15 mouse cellular contexts compared by ENCODE assay signal in genomic region chr13:55249246-55249645, GRCm38 (mm10). TPM values are rescaled to one million over a fixed set of nuclear protein-coding genes. Genes with fewer than 3 reads are reported as not detected.
DNase-seq lines count a peak whose midpoint lies in the region; ATAC-seq and TF ChIP-seq lines count a peak whose summit lies in the region.
"Had no signal": no experiment of that assay in that cellular context is flagged by ENCODE, and none has a peak within 500 bp of the region (broad histone marks: within the 10 kb centered on the region; RNA-seq: fewer than 3 reads in every experiment).

No protein-coding gene starts in this region.

- no peak overlapping the region for H3K4me2 ChIP-seq in liver, embryonic 13.5 days
- H3K4me2 ChIP-seq: forebrain, embryonic 13.5 days; limb, embryonic 15.5 days had no signal

- peak; percentile 15 for DNase-seq in liver, embryonic 13.5 days
- DNase-seq in liver (no peak), ES-E14 (ENCODE audit: low read depth, low spot score) (peak; percentile 47), adipocyte (ENCODE audit: low spot score) (peak; percentile 7)
- DNase-seq in right cerebral cortex, postnatal 36 days (ENCODE audit: low spot score in 2 of 2) = no peak
- no peak for DNase-seq in right cerebral cortex, postnatal 14 days
- DNase-seq: lung, postnatal 36 days; right cerebral cortex, adult 18-20 months had no signal

- H3K9ac ChIP-seq in liver, embryonic 13.5 days = no peak overlapping the region
- no peak overlapping the region for H3K9ac ChIP-seq in ES-E14 (ENCODE audit: insufficient read depth, low read depth, low read length, poor library complexity, severe bottlenecking)
- H3K9ac ChIP-seq: forebrain, embryonic 13.5 days; limb, embryonic 15.5 days had no signal

- no peak overlapping the region for H3K27ac ChIP-seq in liver, embryonic 13.5 days
- H3K27ac ChIP-seq in ES-E14 (ENCODE audit: insufficient read depth, low read depth, low read length, poor library complexity, severe bottlenecking) = peak overlapping the region; percentile 96; the same call in 1 of the 2 replicates
- H3K27ac ChIP-seq: forebrain, embryonic 13.5 days; heart, embryonic 10.5 days; layer of hippocampus, adult 2 months; limb, embryonic 15.5 days had no signal

- peaks cover 66% of the 10 kb centered on the region for H3K36me3 ChIP-seq in liver, embryonic 13.5 days
- peaks cover 22% of the 10 kb centered on the region for H3K36me3 ChIP-seq in ES-E14 (ENCODE audit: control insufficient read depth, insufficient read depth, low read length, poor library complexity, severe bottlenecking)

- WGBS in liver, embryonic 13.5 days (ENCODE audit: insufficient replicate concordance) = 37% methylated on average over 4 of the region's 4 CpGs

- peaks cover 16% of the 10 kb centered on the region for H3K4me1 ChIP-seq in liver, embryonic 13.5 days (replicated peaks)
- peaks cover 6 to 12% of the 10 kb centered on the region in 2 experiments; a peak in 3 of 4 replicates for H3K4me1 ChIP-seq in ES-E14 (ENCODE audit: control insufficient read depth in 2 of 2, insufficient read depth in 2 of 2, low read length in 2 of 2, poor library complexity in 1 of 2)
- H3K4me1 ChIP-seq: heart, embryonic 10.5 days; limb, embryonic 15.5 days had no signal

- peak; percentile 36; the same call in 1 of the 2 replicates for ATAC-seq in liver, embryonic 13.5 days (ENCODE audit: low read depth)
- 0 out of 2 replicates have a peak, but pooled peaks have one; percentile 59 for ATAC-seq in megakaryocyte-erythroid progenitor cell, adult 5-6 weeks (replicated peaks; ENCODE audit: low FRiP score, low TSS enrichment, poor library complexity, severe bottlenecking)
- ATAC-seq: forebrain, embryonic 13.5 days; intestine, embryonic 16.5 days; midbrain, embryonic 16.5 days had no signal

- in situ Hi-C loops in ES-E14 (cut with MboI; ENCODE audit: low sequenced_read_pairs in 2 of 2, unreplicated experiment in 2 of 2) = no loop called here

- no peaks in the 10 kb centered on the region for H3K9me3 ChIP-seq in liver, embryonic 13.5 days (replicated peaks)
- no peaks in the 10 kb centered on the region for H3K9me3 ChIP-seq in ES-E14 (ENCODE audit: control insufficient read depth, insufficient read depth, low read depth, low read length)
- H3K9me3 ChIP-seq: forebrain, embryonic 13.5 days; heart, embryonic 10.5 days; limb, embryonic 15.5 days had no signal

- no peaks in the 10 kb centered on the region for H3K27me3 ChIP-seq in liver, embryonic 13.5 days
- H3K27me3 ChIP-seq: forebrain, embryonic 13.5 days; limb, embryonic 15.5 days had no signal

- no peak overlapping the region for H3K4me3 ChIP-seq in liver, embryonic 13.5 days (replicated peaks)
- H3K4me3 ChIP-seq in ES-E14 (ENCODE audit: insufficient read depth in 1 of 2, low read depth in 1 of 2, low read length in 2 of 2, poor library complexity in 1 of 2, severe bottlenecking in 1 of 2) = peak overlapping the region; percentile 39 to 56; a peak in 2 of 4 replicates
- H3K4me3 ChIP-seq: forebrain, embryonic 13.5 days; heart, embryonic 10.5 days; layer of hippocampus, adult 2 months; limb, embryonic 15.5 days had no signal

TF ChIP-seq in ES-E14, 5 proteins besides CTCF, POLR2A, EP300 and RAD21:
- TF ChIP-seq ZNF384 (IDR thresholded peaks at IDR 0.05; ENCODE audit: low read depth, low read length) (peak; percentile 4; the same call in 1 of the 2 replicates), CHD2 (IDR thresholded peaks at IDR 0.05; ENCODE audit: low read depth, low read length) (no peak), MAFK (IDR thresholded peaks at IDR 0.05; ENCODE audit: insufficient read depth, low read depth, low read length) (peak; percentile 95)

RNA-seq across cellular contexts. Expression of gene Nsd1, which starts 39.7 kb away (rescaled TPM):
- polyA plus RNA-seq in liver, embryonic 13.5 days (2015; fragmentation: Nextera tagmentation; extraction: Ambion mirVana) = 15.5 and 19.8 TPM in 2 replicates
- 120 and 135 TPM in 2 replicates for total RNA-seq in ES-E14 (2012; rRNA removed)
- 99.4 and 139 TPM in 2 replicates for total RNA-seq in megakaryocyte-erythroid progenitor cell, adult 5-6 weeks (2014; fragmentation: Nextera tagmentation)
- 77.3 and 94.1 TPM in 2 replicates for total RNA-seq in megakaryocyte-erythroid progenitor cell, adult 5-6 weeks (2017)

Comparison
In these comparisons a context has a peak if more than half of its experiments do, and no peak if none do; other contexts are left out.
1. DNase-seq: peak in liver, embryonic 13.5 days (single experiment), ES-E14 (single experiment) and adipocyte (single experiment); none in liver (single experiment), right cerebral cortex, postnatal 36 days (0 of 2) and right cerebral cortex, postnatal 14 days (single experiment).